Mouse (Mus musculus) left cerebral cortex, postnatal 25 days (tissue): Measurements from ENCODE around the gene Cotl1. TPM values are rescaled to one million over a fixed set of nuclear protein-coding genes. Genes with fewer than 3 reads are reported as not detected.
A peak's percentile ranks its signal among the peaks of the same experiment; 100 is the strongest.

Experiments used
- DNase-seq, 2 experiments: peaks; one replicate each; pipeline ENCODE4 v3.0.0; 2022; ENCODE audit warnings: low spot score in 2 of 2, mixed read lengths in 1 of 2
- intact Hi-C: fragments of 180-260 bp; cut with DNase I; formaldehyde crosslinking; loops from one replicate; pipeline ENCODE4 v1.15.1; 2025
- total RNA-seq, 2 experiments: library from RNA; stranded (reverse); gene quantifications; 2 replicates each; pipeline ENCODE4 v1.2.3; 2021

The Cotl1 gene
- total RNA-seq, 2 experiments from 2014 or later: 57.2 to 62.6 TPM

GRCm38 (mm10) chr8:119824809-119825273 lies 15.5 kb downstream of the Cotl1 start:
- intact Hi-C loops: no loop called here
- peak in 1 of 2 experiments; percentile 86 for DNase-seq

GRCm38 (mm10) chr8:119824100-119824499 lies 16.2 kb downstream of the Cotl1 start:
- intact Hi-C loops: no loop called here
- peak in 1 of 2 experiments; percentile 67 for DNase-seq

- no peak for DNase-seq
These were observed 17.1 kb downstream of the Cotl1 start for GRCm38 (mm10) chr8:119823278-119823677.

GRCm38 (mm10) chr8:119821691-119822090 lies 18.7 kb downstream of the Cotl1 start:
- DNase-seq: no peak
- intact Hi-C loops: no loop called here

More at GRCm38 (mm10) chr8:119823278-119823677, 17.1 kb downstream of the Cotl1 start:
- intact Hi-C loops: no loop called here

- no peak for DNase-seq
- intact Hi-C loops: no loop called here
These were observed 20.4 kb downstream of the Cotl1 start for GRCm38 (mm10) chr8:119819976-119820375.

GRCm38 (mm10) chr8:119819316-119819715 lies 21.0 kb downstream of the Cotl1 start:
- DNase-seq: no peak
- intact Hi-C loops: no loop called here

GRCm38 (mm10) chr8:119817446-119817845 lies 22.9 kb downstream of the Cotl1 start:
- no peak for DNase-seq
- intact Hi-C loops: no loop called here

GRCm38 (mm10) chr8:119816219-119816618 lies 24.1 kb downstream of the Cotl1 start:
- no peak for DNase-seq
- intact Hi-C loops: no loop called here

GRCm38 (mm10) chr8:119812650-119813431 lies 27.5 kb downstream of the Cotl1 start:
- intact Hi-C loops: loop anchor here (2.0 kb wide), 1 partner anchor 28 kb away; the partner anchor contains the start of gene Cotl1
- no peak for DNase-seq

- intact Hi-C loops: loop anchor here (2.0 kb wide), 1 partner anchor 29 kb away; the partner anchor contains the start of gene Cotl1
- no peak for DNase-seq
These were observed 28.4 kb downstream of the Cotl1 start for GRCm38 (mm10) chr8:119811925-119812324.

GRCm38 (mm10) chr8:119810953-119811499 lies 29.3 kb downstream of the Cotl1 start:
- intact Hi-C loops: no loop called here
- DNase-seq: no peak

GRCm38 (mm10) chr8:119810127-119810868 lies 30.0 kb downstream of the Cotl1 start:
- peak in 1 of 2 experiments; percentile 59 for DNase-seq
- intact Hi-C loops: no loop called here

GRCm38 (mm10) chr8:119809620-119810019 lies 30.7 kb downstream of the Cotl1 start:
- no peak for DNase-seq
- intact Hi-C loops: no loop called here

GRCm38 (mm10) chr8:119807687-119808086 lies 32.7 kb downstream of the Cotl1 start:
- no peak for DNase-seq
- intact Hi-C loops: no loop called here

GRCm38 (mm10) chr8:119806422-119807263 lies 33.7 kb downstream of the Cotl1 start:
- DNase-seq: peak; percentile 61 to 83
- intact Hi-C loops: no loop called here

- intact Hi-C loops: no loop called here
- no peak for DNase-seq
These were observed 35.1 kb downstream of the Cotl1 start for GRCm38 (mm10) chr8:119805275-119805674.

- intact Hi-C loops: no loop called here
These were observed 37.8 kb downstream of the Cotl1 start for GRCm38 (mm10) chr8:119802592-119802991.

GRCm38 (mm10) chr8:119801168-119801567 lies 39.2 kb downstream of the Cotl1 start:
- DNase-seq: peak; percentile 62 to 72
- intact Hi-C loops: no loop called here

More at GRCm38 (mm10) chr8:119802592-119802991, 37.8 kb downstream of the Cotl1 start:
- no peak for DNase-seq

GRCm38 (mm10) chr8:119798965-119799264 lies 41.4 kb downstream of the Cotl1 start:
- no peak for DNase-seq
- intact Hi-C loops: no loop called here
